Mouse (Mus musculus): ENCODE measurements around the gene Rhbdd1. TPM values are rescaled to one million over a fixed set of nuclear protein-coding genes. Genes with fewer than 3 reads are reported as not detected.
A peak's percentile ranks its signal among the peaks of the same experiment; 100 is the strongest.

The Rhbdd1 gene
- 4.6 and 5.8 TPM in 2 replicates for polyA plus RNA-seq (2015; fragmentation: Nextera tagmentation; extraction: Ambion mirVana)

- peak within 1 kb of the TSS; percentile 86 for H3K4me2 ChIP-seq (ENCODE audit: low read length)
- H3K36me3 ChIP-seq (ENCODE audit: control insufficient read depth, insufficient read depth) = no peaks in the 10 kb centered on the region
- peak; percentile 98 for ATAC-seq
- H3K27ac ChIP-seq (ENCODE audit: low read length) = peak within 1 kb of the TSS; percentile 97
- H3K4me1 ChIP-seq (replicated peaks; ENCODE audit: control insufficient read depth, insufficient read depth, low read length) = peaks cover 23% of the 10 kb centered on the region
- no peaks in the 10 kb centered on the region for H3K9me3 ChIP-seq (ENCODE audit: control insufficient read depth, low read length)
- H3K9ac ChIP-seq (replicated peaks; ENCODE audit: low read depth, low read length) = peak within 1 kb of the TSS; percentile 94
- H3K27me3 ChIP-seq (replicated peaks; ENCODE audit: control insufficient read depth, insufficient read depth, low read length) = 0 out of 2 replicates have a peak, but pooled peaks cover 4% of the 10 kb centered on the region
- 4% methylated on average over 47 of the region's 47 CpGs for WGBS
- peak within 1 kb of the TSS; percentile 94 for H3K4me3 ChIP-seq (replicated peaks; ENCODE audit: low read length)
These were observed at the start of gene Rhbdd1 for GRCm38 (mm10) chr1:82316111-82316745. TSS of gene Rhbdd1 (plus strand) at chr1:82316452.

- Histone ChIP-seq H3K36me3 (ENCODE audit: control insufficient read depth, insufficient read depth) (no peaks in the 10 kb centered on the region), H3K9ac (replicated peaks; ENCODE audit: low read depth, low read length) (no peak overlapping the region), H3K27ac (ENCODE audit: low read length) (no peak overlapping the region), H3K4me3 (replicated peaks; ENCODE audit: low read length) (no peak overlapping the region), H3K9me3 (ENCODE audit: control insufficient read depth, low read length) (no peaks in the 10 kb centered on the region), H3K27me3 (replicated peaks; ENCODE audit: control insufficient read depth, insufficient read depth, low read length) (no peaks in the 10 kb centered on the region), H3K4me2 (ENCODE audit: low read length) (no peak overlapping the region), H3K4me1 (replicated peaks; ENCODE audit: control insufficient read depth, insufficient read depth, low read length) (no peaks in the 10 kb centered on the region)
- no peak for ATAC-seq
- WGBS = 88% methylated on average over 4 of the region's 4 CpGs
These were observed 48.7 kb upstream of the Rhbdd1 start for GRCm38 (mm10) chr1:82267547-82267946.

- Histone ChIP-seq H3K27ac (ENCODE audit: low read length) (no peak overlapping the region), H3K27me3 (replicated peaks; ENCODE audit: control insufficient read depth, insufficient read depth, low read length) (no peaks in the 10 kb centered on the region), H3K9me3 (ENCODE audit: control insufficient read depth, low read length) (no peaks in the 10 kb centered on the region), H3K4me1 (replicated peaks; ENCODE audit: control insufficient read depth, insufficient read depth, low read length) (peaks cover 7% of the 10 kb centered on the region), H3K36me3 (ENCODE audit: control insufficient read depth, insufficient read depth) (peaks cover 4% of the 10 kb centered on the region; the same call in 1 of the 2 replicates), H3K4me3 (replicated peaks; ENCODE audit: low read length) (no peak overlapping the region), H3K4me2 (ENCODE audit: low read length) (no peak overlapping the region), H3K9ac (replicated peaks; ENCODE audit: low read depth, low read length) (no peak overlapping the region)
- 47% methylated on average over 5 of the region's 5 CpGs for WGBS
- ATAC-seq = no peak
These were observed 44.0 kb upstream of the Rhbdd1 start for GRCm38 (mm10) chr1:82272231-82272630.

GRCm38 (mm10) chr1:82273529-82273928, 42.7 kb upstream of the Rhbdd1 start:
- H3K4me1 ChIP-seq (replicated peaks; ENCODE audit: control insufficient read depth, insufficient read depth, low read length) = peaks cover 7% of the 10 kb centered on the region
- H3K9me3 ChIP-seq (ENCODE audit: control insufficient read depth, low read length) = no peaks in the 10 kb centered on the region
- H3K4me3 ChIP-seq (replicated peaks; ENCODE audit: low read length) = no peak overlapping the region
- peaks cover 9% of the 10 kb centered on the region; the same call in 1 of the 2 replicates for H3K36me3 ChIP-seq (ENCODE audit: control insufficient read depth, insufficient read depth)
- no peak overlapping the region for H3K9ac ChIP-seq (replicated peaks; ENCODE audit: low read depth, low read length)
- H3K27ac ChIP-seq (ENCODE audit: low read length) = no peak overlapping the region
- no peaks in the 10 kb centered on the region for H3K27me3 ChIP-seq (replicated peaks; ENCODE audit: control insufficient read depth, insufficient read depth, low read length)
- WGBS = 4% methylated on average over 6 of the region's 6 CpGs
- ATAC-seq = no peak
- no peak overlapping the region for H3K4me2 ChIP-seq (ENCODE audit: low read length)

- H3K9me3 ChIP-seq (ENCODE audit: control insufficient read depth, low read length) = no peaks in the 10 kb centered on the region
- H3K9ac ChIP-seq (replicated peaks; ENCODE audit: low read depth, low read length) = no peak overlapping the region
- H3K27ac ChIP-seq (ENCODE audit: low read length) = no peak overlapping the region
- WGBS = 29% methylated on average over 1 of the region's 1 CpGs
- peaks cover 9% of the 10 kb centered on the region; the same call in 1 of the 2 replicates for H3K36me3 ChIP-seq (ENCODE audit: control insufficient read depth, insufficient read depth)
- no peak overlapping the region for H3K4me2 ChIP-seq (ENCODE audit: low read length)
- no peak overlapping the region for H3K4me3 ChIP-seq (replicated peaks; ENCODE audit: low read length)
- H3K27me3 ChIP-seq (replicated peaks; ENCODE audit: control insufficient read depth, insufficient read depth, low read length) = no peaks in the 10 kb centered on the region
- peaks cover 7% of the 10 kb centered on the region for H3K4me1 ChIP-seq (replicated peaks; ENCODE audit: control insufficient read depth, insufficient read depth, low read length)
- no peak for ATAC-seq
These were observed 41.9 kb upstream of the Rhbdd1 start for GRCm38 (mm10) chr1:82274361-82274760.

GRCm38 (mm10) chr1:82279768-82280167, 36.5 kb upstream of the Rhbdd1 start:
- no peak overlapping the region for H3K27ac ChIP-seq (ENCODE audit: low read length)
- WGBS = 70% methylated on average over 1 of the region's 1 CpGs
- no peaks in the 10 kb centered on the region for H3K9me3 ChIP-seq (ENCODE audit: control insufficient read depth, low read length)
- no peaks in the 10 kb centered on the region for H3K27me3 ChIP-seq (replicated peaks; ENCODE audit: control insufficient read depth, insufficient read depth, low read length)
- H3K4me2 ChIP-seq (ENCODE audit: low read length) = no peak overlapping the region
- no peak overlapping the region for H3K9ac ChIP-seq (replicated peaks; ENCODE audit: low read depth, low read length)
- no peak for ATAC-seq
- H3K4me3 ChIP-seq (replicated peaks; ENCODE audit: low read length) = no peak overlapping the region
- H3K36me3 ChIP-seq (ENCODE audit: control insufficient read depth, insufficient read depth) = peaks cover 9% of the 10 kb centered on the region; the same call in 1 of the 2 replicates
- peaks cover 18% of the 10 kb centered on the region for H3K4me1 ChIP-seq (replicated peaks; ENCODE audit: control insufficient read depth, insufficient read depth, low read length)

- no peaks in the 10 kb centered on the region for H3K27me3 ChIP-seq (replicated peaks; ENCODE audit: control insufficient read depth, insufficient read depth, low read length)
- H3K9me3 ChIP-seq (ENCODE audit: control insufficient read depth, low read length) = no peaks in the 10 kb centered on the region
- peaks cover 9% of the 10 kb centered on the region; the same call in 1 of the 2 replicates for H3K36me3 ChIP-seq (ENCODE audit: control insufficient read depth, insufficient read depth)
- no peak overlapping the region for H3K4me3 ChIP-seq (replicated peaks; ENCODE audit: low read length)
- no peak overlapping the region for H3K9ac ChIP-seq (replicated peaks; ENCODE audit: low read depth, low read length)
- 75% methylated on average over 6 of the region's 6 CpGs for WGBS
- no peak overlapping the region for H3K27ac ChIP-seq (ENCODE audit: low read length)
- peaks cover 29% of the 10 kb centered on the region for H3K4me1 ChIP-seq (replicated peaks; ENCODE audit: control insufficient read depth, insufficient read depth, low read length)
- ATAC-seq = no peak
- no peak overlapping the region for H3K4me2 ChIP-seq (ENCODE audit: low read length)
These were observed 34.4 kb upstream of the Rhbdd1 start for GRCm38 (mm10) chr1:82281823-82282222.

GRCm38 (mm10) chr1:82282992-82283611, 33.1 kb upstream of the Rhbdd1 start:
- Histone ChIP-seq H3K27ac (ENCODE audit: low read length) (peak overlapping the region; percentile 96), H3K9ac (replicated peaks; ENCODE audit: low read depth, low read length) (peak overlapping the region; percentile 73), H3K36me3 (ENCODE audit: control insufficient read depth, insufficient read depth) (no peaks in the 10 kb centered on the region), H3K4me2 (ENCODE audit: low read length) (peak overlapping the region; percentile 76), H3K27me3 (replicated peaks; ENCODE audit: control insufficient read depth, insufficient read depth, low read length) (no peaks in the 10 kb centered on the region), H3K4me1 (replicated peaks; ENCODE audit: control insufficient read depth, insufficient read depth, low read length) (peaks cover 41% of the 10 kb centered on the region), H3K9me3 (ENCODE audit: control insufficient read depth, low read length) (no peaks in the 10 kb centered on the region), H3K4me3 (replicated peaks; ENCODE audit: low read length) (peak overlapping the region; percentile 54)
- WGBS = under 1% methylated on average over 34 of the region's 35 CpGs
- ATAC-seq = peak; percentile 98

- H3K27ac ChIP-seq (ENCODE audit: low read length) = peak overlapping the region; percentile 96
- peak overlapping the region; percentile 73 for H3K9ac ChIP-seq (replicated peaks; ENCODE audit: low read depth, low read length)
- 0% methylated on average over 1 of the region's 1 CpGs for WGBS
- H3K4me1 ChIP-seq (replicated peaks; ENCODE audit: control insufficient read depth, insufficient read depth, low read length) = peaks cover 47% of the 10 kb centered on the region
- H3K4me2 ChIP-seq (ENCODE audit: low read length) = peak overlapping the region; percentile 76
- H3K9me3 ChIP-seq (ENCODE audit: control insufficient read depth, low read length) = no peaks in the 10 kb centered on the region
- H3K27me3 ChIP-seq (replicated peaks; ENCODE audit: control insufficient read depth, insufficient read depth, low read length) = no peaks in the 10 kb centered on the region
- ATAC-seq = peak; percentile 2; the same call in 1 of the 2 replicates
- no peaks in the 10 kb centered on the region for H3K36me3 ChIP-seq (ENCODE audit: control insufficient read depth, insufficient read depth)
- peak overlapping the region; percentile 54 for H3K4me3 ChIP-seq (replicated peaks; ENCODE audit: low read length)
These were observed 32.4 kb upstream of the Rhbdd1 start for GRCm38 (mm10) chr1:82283901-82284301.

Data from forebrain, embryonic 16.5 days (tissue).